Mouse (Mus musculus): ENCODE results near the gene Prl3d2. TPM values are rescaled to one million over a fixed set of nuclear protein-coding genes. Genes with fewer than 3 reads are reported as not detected.

The Prl3d2 gene
- not detected for polyA plus RNA-seq (2015; fragmentation: Illumina TruSeq; extraction: RNeasy Lipid Tissue Mini Kit (QIAGEN cat#74804); ENCODE audit: insufficient read depth, low replicate concordance)

GRCm38 (mm10) chr13:27121398-27121797 is at the start of gene Prl3d2:
TSS of gene Prl3d2 (plus strand) at chr13:27121698.

GRCm38 (mm10) chr13:27093890-27094289 is 27.6 kb upstream of the Prl3d2 start, which contains the start of gene Prl3d1:
TSS of gene Prl3d1 (plus strand) at chr13:27094190.

GRCm38 (mm10) chr13:27156490-27156889 is 35.0 kb downstream of the Prl3d2 start, which contains the start of gene Prl3d3:
TSS of gene Prl3d3 (plus strand) at chr13:27156790.

Other genes with a start within 250 kb of the Prl3d2 start
- gene Prl, start 64.1 kb upstream of the Prl3d2 start, polyA plus RNA-seq (2015; fragmentation: Illumina TruSeq; extraction: RNeasy Lipid Tissue Mini Kit (QIAGEN cat#74804); ENCODE audit: insufficient read depth, low replicate concordance): not detected
- not detected for gene Prl3d1, start 27.5 kb upstream of the Prl3d2 start, polyA plus RNA-seq (2015; fragmentation: Illumina TruSeq; extraction: RNeasy Lipid Tissue Mini Kit (QIAGEN cat#74804); ENCODE audit: insufficient read depth, low replicate concordance)
- not detected for gene Prl3d3, start 35.1 kb downstream of the Prl3d2 start, polyA plus RNA-seq (2015; fragmentation: Illumina TruSeq; extraction: RNeasy Lipid Tissue Mini Kit (QIAGEN cat#74804); ENCODE audit: insufficient read depth, low replicate concordance)
- not detected for gene Prl3c1, start 75.0 kb downstream of the Prl3d2 start, polyA plus RNA-seq (2015; fragmentation: Illumina TruSeq; extraction: RNeasy Lipid Tissue Mini Kit (QIAGEN cat#74804); ENCODE audit: insufficient read depth, low replicate concordance)
- not detected for gene Prl3b1, start 120.1 kb downstream of the Prl3d2 start, polyA plus RNA-seq (2015; fragmentation: Illumina TruSeq; extraction: RNeasy Lipid Tissue Mini Kit (QIAGEN cat#74804); ENCODE audit: insufficient read depth, low replicate concordance)
- gene Prl3a1, start 137.7 kb downstream of the Prl3d2 start, polyA plus RNA-seq (2015; fragmentation: Illumina TruSeq; extraction: RNeasy Lipid Tissue Mini Kit (QIAGEN cat#74804); ENCODE audit: insufficient read depth, low replicate concordance): not detected
- gene Prl6a1, start 190.9 kb downstream of the Prl3d2 start, polyA plus RNA-seq (2015; fragmentation: Illumina TruSeq; extraction: RNeasy Lipid Tissue Mini Kit (QIAGEN cat#74804); ENCODE audit: insufficient read depth, low replicate concordance): not detected
- not detected for gene Prl8a2, start 224.0 kb downstream of the Prl3d2 start, polyA plus RNA-seq (2015; fragmentation: Illumina TruSeq; extraction: RNeasy Lipid Tissue Mini Kit (QIAGEN cat#74804); ENCODE audit: insufficient read depth, low replicate concordance)

Data from spleen, adult 10 weeks (tissue).